Comparison of ENCODE assay signal across 8 mouse cellular contexts in the genomic region with DNA sequence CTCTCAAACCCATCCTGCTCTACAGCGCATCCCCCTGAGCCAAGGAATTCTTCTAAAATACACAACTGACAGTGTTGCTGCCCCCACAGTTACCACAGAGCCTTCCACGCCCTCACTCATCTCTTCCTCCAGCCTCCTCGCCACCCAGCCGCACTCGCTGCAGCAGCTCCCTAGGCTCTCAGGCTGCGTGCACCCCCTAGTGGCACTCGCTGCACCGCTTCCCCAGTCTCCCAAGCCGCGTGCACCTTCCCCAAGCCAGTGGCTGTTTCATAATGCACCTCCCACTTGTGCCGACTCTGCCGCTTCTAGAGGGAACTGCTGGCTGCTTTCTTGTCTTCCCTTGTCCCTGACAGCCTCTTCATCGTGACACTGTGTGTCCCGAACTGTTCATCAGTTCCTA.
DNase-seq lines count a peak whose midpoint lies in the region; ATAC-seq and TF ChIP-seq lines count a peak whose summit lies in the region.

No protein-coding gene starts in this region.

- H3K4me1 ChIP-seq in embryonic facial prominence, embryonic 13.5 days = peaks cover 50% of the 10 kb centered on the region
- H3K4me1 ChIP-seq in heart, adult 2 months (ENCODE audit: control insufficient read depth, insufficient read depth, low read length) = peaks cover 3% of the 10 kb centered on the region; the same call in 1 of the 2 replicates
- peaks cover 44% of the 10 kb centered on the region for H3K4me1 ChIP-seq in limb, embryonic 13.5 days
- peaks cover 10% of the 10 kb centered on the region; the same call in 1 of the 2 replicates for H3K4me1 ChIP-seq in midbrain, embryonic 14.5 days (ENCODE audit: control insufficient read depth, insufficient read depth, low read length)

- WGBS in embryonic facial prominence, embryonic 13.5 days = under 1% methylated on average over 14 of the region's 14 CpGs
- WGBS in heart, adult 2 months = 14% methylated on average over 14 of the region's 14 CpGs
- 2% methylated on average over 14 of the region's 14 CpGs for WGBS in limb, embryonic 13.5 days
- 2% methylated on average over 14 of the region's 14 CpGs for WGBS in midbrain, embryonic 14.5 days

- no peak for TF ChIP-seq EP300 in heart, adult 2 months (IDR thresholded peaks at IDR 0.05; ENCODE audit: insufficient read depth, low read depth, low read length)

- ATAC-seq in embryonic facial prominence, embryonic 13.5 days (ENCODE audit: insufficient number of reproducible peaks, insufficient read depth, low FRiP score, low TSS enrichment, low read depth) = no peak
- 0 out of 2 replicates have a peak, but pooled peaks have one; percentile 14 for ATAC-seq in limb, embryonic 13.5 days (ENCODE audit: low FRiP score, low read depth)
- peak; percentile 59 for ATAC-seq in midbrain, embryonic 14.5 days (ENCODE audit: low FRiP score, low TSS enrichment)

- TF ChIP-seq CTCF in heart, adult 2 months (IDR thresholded peaks at IDR 0.05) = peak; percentile 82

- H3K9me3 ChIP-seq in embryonic facial prominence, embryonic 13.5 days = no peaks in the 10 kb centered on the region
- no peaks in the 10 kb centered on the region for H3K9me3 ChIP-seq in limb, embryonic 13.5 days
- H3K9me3 ChIP-seq in midbrain, embryonic 14.5 days (ENCODE audit: control insufficient read depth, low read length) = no peaks in the 10 kb centered on the region

- no peak overlapping the region for H3K27ac ChIP-seq in embryonic facial prominence, embryonic 13.5 days
- H3K27ac ChIP-seq in heart, adult 2 months = no peak overlapping the region
- no peak overlapping the region for H3K27ac ChIP-seq in limb, embryonic 13.5 days
- no peak overlapping the region; the same call in 1 of the 2 replicates for H3K27ac ChIP-seq in midbrain, embryonic 14.5 days (replicated peaks; ENCODE audit: low read depth, low read length)

- TF ChIP-seq POLR2A in heart, adult 2 months (IDR thresholded peaks at IDR 0.05; ENCODE audit: insufficient read depth, low read depth, low read length) = no peak

- intact Hi-C loops in heart, adult 2 months (cut with DNase I) = no loop called here

- peak; percentile 27 to 34 for DNase-seq in B cell, adult 2 months
- peak; percentile 69 for DNase-seq in adrenal gland, postnatal 25 days
- peak; percentile 65 to 70 for DNase-seq in heart, adult 2 months
- peak; percentile 48 for DNase-seq in kidney, adult 18-20 months
- DNase-seq in midbrain, embryonic 14.5 days = peak; percentile 87
- peak; percentile 31 for DNase-seq in splenic B cell, adult 2 months (ENCODE audit: low read depth, low spot score)

- H3K79me2 ChIP-seq in heart, adult 2 months (replicated peaks; ENCODE audit: control insufficient read depth, insufficient read depth, low read length) = no peaks in the 10 kb centered on the region

- peak overlapping the region; percentile 21 for H3K4me3 ChIP-seq in embryonic facial prominence, embryonic 13.5 days
- H3K4me3 ChIP-seq in heart, adult 2 months = no peak overlapping the region
- peak overlapping the region; percentile 21 for H3K4me3 ChIP-seq in limb, embryonic 13.5 days
- no peak overlapping the region for H3K4me3 ChIP-seq in midbrain, embryonic 14.5 days (replicated peaks; ENCODE audit: low read depth, low read length)

- no peak overlapping the region; the same call in 1 of the 2 replicates for H3K9ac ChIP-seq in embryonic facial prominence, embryonic 13.5 days
- no peak overlapping the region for H3K9ac ChIP-seq in heart, adult 2 months (ENCODE audit: low read depth, low read length)
- no peak overlapping the region for H3K9ac ChIP-seq in limb, embryonic 13.5 days
- H3K9ac ChIP-seq in midbrain, embryonic 14.5 days (replicated peaks; ENCODE audit: low read length) = no peak overlapping the region; the same call in 1 of the 2 replicates

- H3K36me3 ChIP-seq in embryonic facial prominence, embryonic 13.5 days = no peaks in the 10 kb centered on the region
- no peaks in the 10 kb centered on the region for H3K36me3 ChIP-seq in heart, adult 2 months (ENCODE audit: control insufficient read depth, insufficient read depth, low read length)
- H3K36me3 ChIP-seq in limb, embryonic 13.5 days = no peaks in the 10 kb centered on the region
- H3K36me3 ChIP-seq in midbrain, embryonic 14.5 days (ENCODE audit: control insufficient read depth, insufficient read depth, low read length) = no peaks in the 10 kb centered on the region; the same call in 1 of the 2 replicates
- no peaks in the 10 kb centered on the region for H3K36me3 ChIP-seq in splenic B cell, adult 2 months (ENCODE audit: control insufficient read depth, insufficient read depth, low read length, poor library complexity, severe bottlenecking)

- peak overlapping the region; percentile 82 for H3K4me2 ChIP-seq in embryonic facial prominence, embryonic 13.5 days
- H3K4me2 ChIP-seq in limb, embryonic 13.5 days (replicated peaks) = peak overlapping the region; percentile 55
- H3K4me2 ChIP-seq in midbrain, embryonic 14.5 days (ENCODE audit: low read length) = peak overlapping the region; percentile 93

- peaks cover 16% of the 10 kb centered on the region for H3K27me3 ChIP-seq in embryonic facial prominence, embryonic 13.5 days
- no peaks in the 10 kb centered on the region; the same call in 1 of the 2 replicates for H3K27me3 ChIP-seq in heart, adult 2 months (ENCODE audit: control insufficient read depth, insufficient read depth, low read length)
- peaks cover 26% of the 10 kb centered on the region for H3K27me3 ChIP-seq in limb, embryonic 13.5 days
- H3K27me3 ChIP-seq in midbrain, embryonic 14.5 days (ENCODE audit: control insufficient read depth, insufficient read depth, low read length) = no peaks in the 10 kb centered on the region
- no peaks in the 10 kb centered on the region for H3K27me3 ChIP-seq in splenic B cell, adult 2 months (ENCODE audit: control insufficient read depth, insufficient read depth, low read length, poor library complexity, severe bottlenecking)

Comparison
In these comparisons a context has a peak if more than half of its experiments do, and no peak if none do; other contexts are left out.
1. DNase-seq: peak in every context shown above with its lines; median percentile 87 in midbrain, embryonic 14.5 days; 69 in adrenal gland, postnatal 25 days; 68 in heart, adult 2 months; 48 in kidney, adult 18-20 months; 31 in splenic B cell, adult 2 months; 30 in B cell, adult 2 months.
2. H3K4me3 ChIP-seq: peak in embryonic facial prominence, embryonic 13.5 days (single experiment) and limb, embryonic 13.5 days (single experiment); none in heart, adult 2 months (single experiment) and midbrain, embryonic 14.5 days (single experiment).
3. Peak in every context shown above with its lines, with median percentiles within 50 percentile points of each other: H3K4me2 ChIP-seq.